Mouse (Mus musculus) hindbrain, embryonic 14.5 days (tissue): ENCODE results near the gene Tmcc2. TPM values are rescaled to one million over a fixed set of nuclear protein-coding genes. Genes with fewer than 3 reads are reported as not detected.

Source experiments
- ATAC-seq: fragments of 200-750 bp; cut with Nextera tagmentation; 2 replicates; pipeline ENCODE4 v1.8.0; 2017; ENCODE audit warnings: moderate number of reproducible peaks, mild to moderate bottlenecking, moderate TSS enrichment, moderate library complexity; ENCODE audit not compliant: low FRiP score
- DNase-seq: peaks from one replicate; pipeline ENCODE4 v3.0.0-alpha.2; 2015; ENCODE audit warnings: low spot score
- H3K27ac ChIP-seq: fragments of 300-500 bp; sonication (generic); 2 replicates; pipeline ENCODE4 v1.5.1; 2014; ENCODE audit warnings: mild to moderate bottlenecking, moderate library complexity
- H3K27me3 ChIP-seq: fragments of 300-500 bp; sonication (generic); 2 replicates; pipeline ENCODE4 v1.6.1; 2014; ENCODE audit warnings: mild to moderate bottlenecking, low read length, mixed read lengths; ENCODE audit not compliant: control insufficient read depth, insufficient read depth
- H3K36me3 ChIP-seq: fragments of 300-500 bp; sonication (generic); replicated peaks from 2 replicates; pipeline ENCODE4 v1.6.1; 2014; ENCODE audit not compliant: control insufficient read depth, insufficient read depth
- H3K4me1 ChIP-seq: fragments of 300-500 bp; sonication (generic); replicated peaks from 2 replicates; pipeline ENCODE4 v1.6.1; 2014; ENCODE audit warnings: antibody characterized with exemption, low read length, mixed read lengths; ENCODE audit not compliant: control insufficient read depth, insufficient read depth
- H3K4me2 ChIP-seq: fragments of 300-500 bp; sonication (generic); replicated peaks from 2 replicates; pipeline ENCODE4 v1.6.1; 2014; ENCODE audit warnings: mild to moderate bottlenecking, moderate library complexity
- H3K4me3 ChIP-seq: fragments of 300-500 bp; sonication (generic); replicated peaks from 2 replicates; pipeline ENCODE4 v1.5.1; 2014; ENCODE audit warnings: mild to moderate bottlenecking, low read length
- H3K9ac ChIP-seq: fragments of 300-500 bp; sonication (generic); 2 replicates; pipeline ENCODE4 v1.6.1; 2014
- H3K9me3 ChIP-seq: fragments of 300-500 bp; sonication (generic); 2 replicates; pipeline ENCODE4 v1.6.1; 2016; ENCODE audit warnings: low read length; ENCODE audit not compliant: control insufficient read depth
- WGBS: fragments of 180-500 bp; shearing (Covaris S2); extraction: QIAGEN DNeasy Blood & Tissue Kit; methylation state at CpG from one replicate; pipeline ENCODE4 v1.1.7; 2014; 5-methylcytosine and 5-hydroxymethylcytosine counted together
- polyA plus RNA-seq: library from polyadenylated mRNA; unstranded; fragments of >200 nt; fragmentation: Nextera tagmentation; extraction: Ambion mirVana; gene quantifications from 2 replicates; pipeline ENCODE4 v1.2.1, GENCODE M21; 2014

Gene Tmcc2
- polyA plus RNA-seq, 1 experiment from 2014 or later: 31.0 TPM

- Histone ChIP-seq H3K27me3 (no peaks in the 10 kb centered on the region), H3K36me3 (no peaks in the 10 kb centered on the region), H3K9ac (no peak overlapping the region), H3K4me1 (no peaks in the 10 kb centered on the region), H3K9me3 (no peaks in the 10 kb centered on the region), H3K4me2 (no peak overlapping the region), H3K27ac (no peak overlapping the region), H3K4me3 (no peak overlapping the region)
- ATAC-seq (no peak), DNase-seq (no peak)
- WGBS: 64% methylated on average over 5 of the region's 5 CpGs
Observed at GRCm38 (mm10) chr1:132341731-132342501, 49.2 kb downstream of the Tmcc2 start.

GRCm38 (mm10) chr1:132338027-132338660, 52.9 kb downstream of the Tmcc2 start:
- Histone ChIP-seq H3K4me3 (no peak overlapping the region), H3K9ac (no peak overlapping the region), H3K9me3 (no peaks in the 10 kb centered on the region), H3K27ac (no peak overlapping the region), H3K4me2 (no peak overlapping the region), H3K27me3 (no peaks in the 10 kb centered on the region), H3K36me3 (no peaks in the 10 kb centered on the region), H3K4me1 (peaks cover 27% of the 10 kb centered on the region)
- WGBS: 41% methylated on average over 8 of the region's 8 CpGs
- no peak for ATAC-seq
- no peak for DNase-seq

- H3K4me3 ChIP-seq: no peak overlapping the region
- peaks cover 1% of the 10 kb centered on the region; the same call in 1 of the 2 replicates for H3K36me3 ChIP-seq
- 69% methylated on average over 6 of the region's 6 CpGs for WGBS
- H3K27me3 ChIP-seq: no peaks in the 10 kb centered on the region
- no peaks in the 10 kb centered on the region for H3K9me3 ChIP-seq
- peaks cover 33% of the 10 kb centered on the region for H3K4me1 ChIP-seq
- no peak overlapping the region for H3K27ac ChIP-seq
- DNase-seq: no peak
- H3K9ac ChIP-seq: no peak overlapping the region
- ATAC-seq: no peak
- H3K4me2 ChIP-seq: no peak overlapping the region
Observed at GRCm38 (mm10) chr1:132336921-132337320, 54.2 kb downstream of the Tmcc2 start.

GRCm38 (mm10) chr1:132335378-132335965, 55.6 kb downstream of the Tmcc2 start:
- Histone ChIP-seq H3K27me3 (no peaks in the 10 kb centered on the region), H3K9ac (no peak overlapping the region), H3K4me3 (no peak overlapping the region), H3K4me2 (no peak overlapping the region), H3K4me1 (peaks cover 35% of the 10 kb centered on the region), H3K36me3 (peaks cover 13% of the 10 kb centered on the region), H3K27ac (no peak overlapping the region), H3K9me3 (no peaks in the 10 kb centered on the region)
- DNase-seq (peak; percentile 33), ATAC-seq (no peak)
- 19% methylated on average over 12 of the region's 12 CpGs for WGBS

- peaks cover 35% of the 10 kb centered on the region for H3K4me1 ChIP-seq
- ATAC-seq: no peak
- peaks cover 19% of the 10 kb centered on the region for H3K36me3 ChIP-seq
- H3K4me2 ChIP-seq: no peak overlapping the region
- no peak overlapping the region for H3K9ac ChIP-seq
- no peaks in the 10 kb centered on the region for H3K27me3 ChIP-seq
- no peak overlapping the region for H3K4me3 ChIP-seq
- peak overlapping the region; percentile 3 for H3K27ac ChIP-seq
- H3K9me3 ChIP-seq: no peaks in the 10 kb centered on the region
- no peak for DNase-seq
- WGBS: 11% methylated on average over 6 of the region's 6 CpGs
Observed at GRCm38 (mm10) chr1:132334178-132334801, 56.8 kb downstream of the Tmcc2 start.

- no peaks in the 10 kb centered on the region for H3K27me3 ChIP-seq
- H3K36me3 ChIP-seq: peaks cover 20% of the 10 kb centered on the region
- WGBS: 5% methylated on average over 4 of the region's 4 CpGs
- peaks cover 35% of the 10 kb centered on the region for H3K4me1 ChIP-seq
- H3K4me2 ChIP-seq: no peak overlapping the region
- peak overlapping the region; percentile 3 for H3K27ac ChIP-seq
- no peak overlapping the region for H3K4me3 ChIP-seq
- DNase-seq: peak; percentile 36
- no peaks in the 10 kb centered on the region for H3K9me3 ChIP-seq
- H3K9ac ChIP-seq: no peak overlapping the region
- peak; percentile 66 for ATAC-seq
Observed at GRCm38 (mm10) chr1:132333675-132334141, 57.4 kb downstream of the Tmcc2 start.

GRCm38 (mm10) chr1:132333201-132333600, 57.9 kb downstream of the Tmcc2 start:
- Histone ChIP-seq H3K27me3 (no peaks in the 10 kb centered on the region), H3K4me1 (peaks cover 35% of the 10 kb centered on the region), H3K9ac (no peak overlapping the region), H3K4me3 (no peak overlapping the region), H3K27ac (peak overlapping the region; percentile 3; the same call in 1 of the 2 replicates), H3K4me2 (no peak overlapping the region), H3K9me3 (no peaks in the 10 kb centered on the region), H3K36me3 (peaks cover 25% of the 10 kb centered on the region)
- ATAC-seq (no peak), DNase-seq (no peak)
- 2% methylated on average over 2 of the region's 2 CpGs for WGBS

- Histone ChIP-seq H3K27ac (no peak overlapping the region), H3K27me3 (no peaks in the 10 kb centered on the region), H3K4me3 (no peak overlapping the region), H3K9ac (no peak overlapping the region), H3K4me1 (peaks cover 52% of the 10 kb centered on the region), H3K4me2 (no peak overlapping the region), H3K9me3 (no peaks in the 10 kb centered on the region), H3K36me3 (peaks cover 29% of the 10 kb centered on the region)
- WGBS: 84% methylated on average over 17 of the region's 17 CpGs
- no peak for DNase-seq
- no peak for ATAC-seq
Observed at GRCm38 (mm10) chr1:132331283-132331682, 59.8 kb downstream of the Tmcc2 start.

GRCm38 (mm10) chr1:132330397-132330796, 60.7 kb downstream of the Tmcc2 start:
- Histone ChIP-seq H3K4me2 (no peak overlapping the region), H3K4me3 (no peak overlapping the region), H3K9me3 (no peaks in the 10 kb centered on the region), H3K36me3 (peaks cover 29% of the 10 kb centered on the region), H3K4me1 (peaks cover 47% of the 10 kb centered on the region), H3K27me3 (no peaks in the 10 kb centered on the region), H3K9ac (no peak overlapping the region), H3K27ac (no peak overlapping the region)
- ATAC-seq: no peak
- 59% methylated on average over 15 of the region's 15 CpGs for WGBS
- DNase-seq: no peak
